Mouse (Mus musculus) adrenal gland, adult 8-10 months (tissue): Measurements from ENCODE around the gene Nostrin. TPM values are rescaled to one million over a fixed set of nuclear protein-coding genes. Genes with fewer than 3 reads are reported as not detected.

Experiments
- DNase-seq: peaks from one replicate; pipeline ENCODE4 v3.0.0; 2022
- total RNA-seq, 4 experiments: library from RNA; stranded (reverse); gene quantifications; 2 replicates each; pipeline ENCODE4 v1.2.4; 2022

Gene Nostrin
- total RNA-seq, 4 experiments from 2014 or later: 6.1 to 10.8 (median 8.8) TPM

DNA sequence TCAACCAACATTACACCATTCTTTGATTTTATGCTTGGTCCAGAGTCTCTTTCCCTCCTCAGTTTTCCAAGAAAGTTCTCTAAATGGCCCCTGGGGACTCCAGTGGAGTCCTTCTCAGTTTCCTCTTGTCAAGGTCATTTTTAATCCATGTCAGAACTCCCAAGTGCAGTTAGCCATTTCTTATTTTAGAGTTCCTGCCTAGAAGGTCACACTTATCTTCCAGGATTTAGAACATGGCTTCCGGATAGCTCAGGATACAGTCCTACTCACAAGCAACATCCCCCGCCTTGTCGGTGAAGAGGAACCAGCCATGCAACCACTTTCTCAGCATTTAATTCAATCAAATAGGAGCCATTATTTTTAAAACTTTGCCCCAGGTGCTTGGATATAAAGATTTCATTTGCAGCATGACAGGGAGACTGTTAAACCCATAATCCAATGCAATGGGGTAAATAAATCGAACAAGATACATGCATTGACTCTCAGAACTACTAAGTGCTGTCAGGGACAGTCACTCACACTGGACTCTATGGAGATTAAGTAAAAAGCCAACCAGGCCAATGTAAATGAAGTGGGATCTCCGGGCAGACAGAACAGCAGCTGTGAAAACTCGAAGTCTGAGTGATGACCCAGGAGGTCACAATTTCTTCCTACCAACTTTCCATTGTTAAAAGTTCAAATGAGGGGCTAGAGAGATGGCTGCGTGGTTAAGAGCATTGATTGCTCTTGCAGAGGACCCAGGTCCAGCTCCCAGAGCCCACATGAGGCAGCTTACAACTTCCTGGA lies 6.0 kb upstream of the Nostrin start:
- DNase-seq: no peak

DNA sequence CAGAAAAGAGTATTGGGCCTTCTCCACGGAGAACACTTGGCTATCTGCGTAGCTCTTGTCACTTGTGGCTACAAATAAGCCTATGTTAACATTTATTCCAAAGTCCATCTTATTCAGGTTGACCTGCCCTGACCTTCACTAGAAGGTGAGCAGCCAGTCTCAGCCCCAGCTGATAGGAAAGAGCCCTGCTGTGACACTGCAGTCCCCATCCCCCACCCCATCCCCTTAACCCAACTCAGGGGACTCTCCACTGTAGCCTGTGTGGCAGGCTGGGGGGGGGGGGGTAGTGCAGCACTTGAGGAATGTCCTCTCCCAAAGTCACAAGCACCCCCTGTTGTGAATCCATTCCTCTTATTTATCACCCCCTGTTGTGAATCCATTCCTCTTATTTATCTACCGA lies 3.6 kb upstream of the Nostrin start:
- DNase-seq: no peak

DNA sequence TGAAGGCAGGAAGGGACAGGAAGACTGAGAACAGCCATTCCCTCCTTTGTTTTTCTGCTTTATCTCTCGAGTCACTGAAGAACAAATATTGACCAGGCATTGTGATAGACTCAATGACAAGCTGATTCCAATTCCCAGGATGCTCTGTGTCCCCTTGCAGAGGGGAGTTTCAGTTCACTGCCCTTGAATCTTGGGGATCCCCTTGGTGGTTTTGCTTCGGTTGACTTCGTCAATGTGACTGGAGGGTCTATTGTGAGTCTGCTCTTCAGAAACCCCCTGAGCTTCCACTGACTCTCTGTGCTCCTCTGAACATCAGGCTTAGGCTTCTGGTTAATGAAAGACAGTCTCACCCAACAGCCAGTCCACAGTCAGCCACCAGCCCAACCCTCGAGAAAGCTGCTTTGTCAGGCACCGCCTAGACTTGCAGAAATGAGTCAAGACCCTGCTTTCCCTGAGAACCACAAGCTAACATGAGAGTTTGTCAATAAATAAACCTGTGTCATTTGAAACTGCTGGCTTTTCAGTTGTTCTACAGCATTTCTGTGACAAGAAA lies 3.0 kb upstream of the Nostrin start:
- no peak for DNase-seq

DNA sequence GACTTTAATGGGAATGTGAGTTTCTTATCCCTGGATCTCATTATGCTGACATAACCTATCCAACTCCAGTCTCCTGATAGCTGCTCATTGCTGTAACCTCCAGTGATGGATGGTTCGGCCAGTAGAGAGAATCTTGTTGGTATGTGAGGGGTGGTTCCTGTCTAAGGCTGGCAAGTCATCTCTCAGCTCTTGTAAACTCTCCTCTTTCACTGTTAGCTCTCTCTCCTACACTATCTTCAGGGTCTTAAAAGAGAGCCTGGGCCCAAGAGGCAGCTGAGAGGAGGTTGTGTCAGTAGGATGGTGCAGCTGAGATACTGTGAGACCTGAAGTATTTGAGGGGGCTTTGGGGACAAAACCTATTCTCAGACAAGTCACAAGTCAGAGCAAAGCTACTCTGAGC lies 1.4 kb upstream of the Nostrin start:
- no peak for DNase-seq

DNA sequence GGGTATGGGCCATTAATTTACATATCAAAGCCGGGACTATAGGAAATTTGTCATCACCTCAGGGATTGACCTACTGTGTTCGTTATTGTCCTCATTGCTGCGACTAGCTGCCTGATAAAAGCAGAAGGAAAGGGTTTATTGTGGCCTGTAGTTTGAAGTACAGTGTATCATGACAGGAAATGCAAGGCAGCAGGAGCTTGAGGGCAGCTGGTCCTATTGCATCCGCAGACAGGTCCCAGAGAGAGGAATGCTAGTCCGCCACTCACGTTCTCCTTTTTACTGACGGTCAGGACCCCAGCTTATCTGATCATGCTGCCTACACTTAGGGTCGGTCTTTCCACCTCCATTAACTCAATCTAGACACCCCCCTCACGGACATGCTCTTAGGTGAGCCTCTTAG lies 663 bp upstream of the Nostrin start:
- no peak for DNase-seq

DNA sequence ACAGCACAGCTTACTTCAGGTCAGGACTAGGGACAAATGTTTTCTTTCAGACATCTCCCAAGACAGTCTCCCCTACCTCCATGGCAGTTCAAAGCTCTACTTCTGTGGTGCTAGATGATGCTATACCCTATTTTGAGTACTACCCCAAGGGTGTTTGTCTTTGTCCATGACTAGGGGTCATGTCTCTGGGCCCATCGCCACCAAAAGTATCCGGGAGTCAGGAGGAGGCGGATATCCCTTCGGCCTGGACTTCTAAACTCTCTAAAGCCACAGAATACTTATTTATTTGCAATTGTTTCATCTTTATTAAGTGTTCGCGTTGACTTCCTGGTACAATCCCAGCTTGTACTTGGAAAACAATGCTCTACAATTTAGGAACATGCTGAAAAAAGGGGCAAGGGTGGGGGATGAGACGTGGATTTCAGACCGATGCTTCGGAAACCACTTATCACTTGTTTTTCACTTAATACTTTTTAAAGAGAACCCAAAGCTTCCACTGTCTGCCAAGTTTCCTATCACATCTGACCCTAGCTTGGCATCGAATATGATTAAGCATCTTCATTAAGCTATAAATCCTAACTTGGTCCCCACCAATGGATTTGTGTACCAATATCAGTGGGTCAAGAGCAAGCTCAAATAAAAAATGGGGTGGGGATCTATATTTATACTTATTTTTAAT lies 1.9 kb downstream of the Nostrin start:
- peak; percentile 18 for DNase-seq

DNA sequence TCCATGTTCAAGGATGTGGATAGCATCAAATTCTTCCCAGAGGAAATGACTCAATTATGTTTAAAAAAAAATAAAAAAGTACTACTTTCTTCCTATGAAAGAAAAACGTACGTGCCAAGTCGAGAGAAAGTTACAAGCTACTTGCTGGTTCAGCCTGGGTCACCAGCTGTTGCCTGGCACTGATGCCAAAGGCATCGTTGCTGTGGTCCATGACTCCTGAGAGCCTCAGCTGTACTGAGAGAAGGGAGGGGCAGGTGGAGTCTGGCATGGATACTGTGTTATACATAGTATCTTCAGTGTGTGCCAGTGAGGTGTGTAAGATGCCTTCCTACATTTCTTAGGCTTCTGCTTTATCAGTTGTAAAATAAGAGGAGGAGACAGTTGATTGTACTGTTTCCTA lies 3.2 kb downstream of the Nostrin start:
- no peak for DNase-seq

DNA sequence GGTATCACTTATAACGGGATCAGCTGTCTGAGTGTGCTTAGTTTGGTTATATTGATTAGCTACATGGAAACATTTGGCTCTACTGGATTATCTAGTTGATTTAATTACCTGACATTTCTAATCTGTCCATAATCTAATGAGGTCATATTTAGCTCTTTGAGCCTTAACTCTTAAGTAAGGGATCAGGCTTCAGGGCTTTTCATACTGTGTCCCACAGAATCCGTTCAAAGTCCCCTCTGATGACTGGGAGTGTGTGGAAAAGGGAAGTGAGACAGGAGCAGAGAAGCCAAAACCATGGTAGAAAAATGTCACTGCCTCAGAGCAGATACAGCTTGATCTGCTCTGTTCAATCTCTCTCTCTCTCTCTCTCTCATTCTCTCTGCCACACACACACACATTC lies 4.6 kb downstream of the Nostrin start:
- no peak for DNase-seq

DNA sequence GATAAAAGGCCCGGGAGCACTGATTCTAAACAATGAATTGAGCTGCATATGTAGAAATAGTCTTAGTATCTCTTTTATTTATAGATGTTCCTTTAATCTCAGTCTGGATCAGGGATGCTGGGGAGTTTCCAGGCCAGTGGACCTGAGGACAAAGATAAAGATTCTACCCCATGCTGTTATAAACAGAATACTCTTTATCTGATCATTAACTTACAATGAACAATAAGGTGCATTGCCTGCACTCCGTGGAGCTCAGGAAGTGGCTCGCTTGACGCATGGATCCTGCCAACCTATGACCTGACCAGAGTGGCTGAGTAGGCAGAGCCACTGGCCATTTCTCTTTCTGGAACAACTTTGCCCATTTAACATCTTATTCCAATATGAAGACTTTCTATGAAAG lies 5.2 kb downstream of the Nostrin start:
- DNase-seq: no peak

DNA sequence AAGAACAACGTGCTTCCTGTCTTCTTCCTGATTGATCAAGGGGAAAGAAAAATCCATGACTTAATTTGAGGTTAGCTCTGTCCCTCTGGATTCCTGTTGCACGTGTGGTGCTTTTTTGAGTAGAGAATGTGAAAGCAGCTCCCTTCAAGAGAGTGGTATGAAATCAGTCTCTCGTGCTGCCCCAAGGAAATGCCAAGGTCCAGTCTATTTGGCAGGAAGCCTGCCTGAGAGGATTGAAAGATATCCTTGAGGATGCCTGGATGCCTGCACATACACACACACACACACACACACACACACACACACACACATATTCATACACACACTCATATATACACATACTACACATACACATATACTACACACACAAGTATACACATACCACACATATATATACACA lies 13.1 kb downstream of the Nostrin start:
- peak; percentile 32 for DNase-seq

DNA sequence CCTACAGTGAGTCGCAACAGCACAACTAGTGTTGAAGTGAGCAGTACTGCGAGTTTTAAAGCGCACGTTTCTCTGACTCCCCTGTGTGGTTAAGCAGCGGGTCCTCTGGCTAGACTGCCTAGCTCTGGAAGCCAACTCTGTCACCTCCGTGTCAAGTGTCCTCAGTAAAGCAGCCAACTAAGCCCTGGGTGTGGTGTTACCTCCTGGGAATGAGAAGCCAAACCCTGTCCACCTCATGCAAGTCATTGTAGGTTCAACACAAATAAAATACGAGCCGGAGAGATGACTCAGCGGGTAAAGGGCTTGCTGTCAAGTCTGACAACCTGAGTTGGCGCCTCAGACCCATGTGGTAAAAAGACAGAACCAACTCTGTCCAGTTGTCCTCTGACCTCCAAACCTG lies 13.6 kb downstream of the Nostrin start:
- DNase-seq: no peak

DNA sequence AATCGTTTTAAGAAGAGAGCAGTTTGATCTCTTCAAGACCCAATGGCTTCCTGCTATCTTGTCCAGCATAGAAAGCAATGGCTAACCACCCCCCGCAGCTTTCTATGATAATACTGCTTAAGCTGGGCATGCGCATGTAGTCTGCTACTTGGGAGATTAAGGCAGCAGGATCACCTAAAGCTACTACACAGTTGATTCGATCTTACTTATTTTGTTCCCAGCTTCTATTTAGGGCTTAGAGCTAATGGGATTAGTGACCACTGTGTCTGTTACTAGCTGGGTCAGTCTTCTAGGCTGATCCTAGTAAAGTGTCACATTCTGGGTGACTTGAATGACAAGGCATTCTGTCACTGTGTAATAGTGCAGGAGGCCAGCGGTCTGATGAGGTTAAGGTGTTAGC lies 15.2 kb downstream of the Nostrin start:
- no peak for DNase-seq

DNA sequence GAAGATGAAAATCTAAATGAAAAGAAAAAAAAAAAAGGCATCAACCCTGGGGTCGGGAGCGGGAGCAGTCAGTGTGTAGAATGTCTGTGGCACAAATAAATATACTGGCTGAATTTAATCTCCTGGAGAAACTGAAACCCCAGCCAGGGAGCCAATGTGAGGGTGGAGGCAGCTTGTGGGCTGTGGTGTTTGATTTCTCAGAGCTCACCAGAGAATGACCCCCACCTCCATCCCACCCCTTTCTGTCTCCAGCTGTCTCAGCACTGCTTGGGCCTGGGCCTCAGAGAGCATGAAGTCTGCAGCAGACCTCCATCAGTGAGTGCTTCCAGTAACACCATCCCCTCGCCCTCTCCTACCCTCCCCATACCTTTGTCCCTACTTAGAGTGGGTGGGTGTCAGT lies 20.3 kb downstream of the Nostrin start:
- no peak for DNase-seq

DNA sequence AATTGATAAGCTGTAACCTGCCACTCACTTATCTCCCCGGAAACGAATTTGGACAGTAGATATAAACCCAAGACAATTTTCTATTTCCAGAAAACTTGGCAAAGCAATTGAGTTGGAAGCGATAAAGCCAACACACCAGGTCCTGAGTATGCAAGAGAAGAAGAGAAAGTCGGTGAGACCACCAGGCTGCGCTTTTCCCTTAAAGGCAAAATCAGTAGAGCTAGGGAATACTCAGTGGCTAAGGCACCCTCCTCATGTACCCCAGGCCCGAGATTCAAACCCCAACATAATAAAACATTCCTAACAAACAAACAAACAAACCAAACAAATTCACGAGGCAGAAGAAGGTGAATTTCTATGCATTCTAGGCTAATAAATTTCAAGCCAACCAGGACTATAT lies 20.7 kb downstream of the Nostrin start:
- no peak for DNase-seq

DNA sequence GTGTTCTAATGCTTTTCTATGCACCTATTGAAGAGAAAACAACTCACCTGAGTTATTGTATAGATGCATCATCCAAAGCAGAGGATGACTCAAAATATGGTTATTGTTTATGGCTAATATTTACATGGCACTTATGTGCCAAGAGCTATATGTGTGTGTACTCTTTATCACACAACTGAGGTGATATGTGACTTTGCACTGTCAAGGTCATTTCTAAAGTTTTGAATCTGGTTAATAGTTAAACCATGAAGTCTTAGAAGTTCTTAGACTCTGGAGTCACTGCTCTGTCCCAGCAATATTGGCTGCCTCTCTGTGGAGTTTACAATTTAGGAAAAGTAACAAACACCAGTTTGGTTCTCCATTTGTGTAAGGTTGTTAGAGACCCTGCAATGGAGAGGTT lies 23.3 kb downstream of the Nostrin start:
- no peak for DNase-seq

DNA sequence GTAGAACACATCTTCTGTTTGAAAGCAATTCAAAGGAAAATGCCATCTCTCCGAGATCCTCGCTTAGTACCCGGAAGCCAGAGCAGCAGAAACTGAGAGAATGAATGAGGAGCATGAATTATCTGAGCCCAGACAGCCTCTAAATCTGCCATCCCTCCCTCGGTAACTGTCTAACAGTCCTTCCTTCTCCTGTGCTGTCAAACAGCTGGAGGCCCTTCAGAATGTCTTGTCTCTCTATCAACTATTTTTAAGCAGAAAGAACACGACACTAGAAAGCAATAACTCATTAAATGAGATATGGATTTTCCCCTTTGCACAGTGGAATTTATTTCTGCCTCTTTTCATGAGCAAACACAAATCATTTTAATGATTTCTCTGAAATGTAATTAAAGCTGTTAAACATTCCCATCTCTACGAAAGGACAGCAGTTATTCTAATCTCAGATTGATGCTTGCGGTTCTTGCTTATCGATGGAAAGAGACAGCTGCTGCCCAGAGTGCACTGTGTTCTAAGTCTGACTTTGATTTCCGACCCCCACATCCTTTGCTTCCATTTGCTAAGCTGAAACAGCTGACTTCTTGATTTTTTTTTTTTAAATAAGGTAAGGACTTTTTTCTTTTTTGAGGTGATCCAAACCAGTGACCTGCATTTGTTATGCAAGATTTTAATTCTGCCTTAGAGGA lies 34.9 kb downstream of the Nostrin start:
- DNase-seq: no peak

DNA sequence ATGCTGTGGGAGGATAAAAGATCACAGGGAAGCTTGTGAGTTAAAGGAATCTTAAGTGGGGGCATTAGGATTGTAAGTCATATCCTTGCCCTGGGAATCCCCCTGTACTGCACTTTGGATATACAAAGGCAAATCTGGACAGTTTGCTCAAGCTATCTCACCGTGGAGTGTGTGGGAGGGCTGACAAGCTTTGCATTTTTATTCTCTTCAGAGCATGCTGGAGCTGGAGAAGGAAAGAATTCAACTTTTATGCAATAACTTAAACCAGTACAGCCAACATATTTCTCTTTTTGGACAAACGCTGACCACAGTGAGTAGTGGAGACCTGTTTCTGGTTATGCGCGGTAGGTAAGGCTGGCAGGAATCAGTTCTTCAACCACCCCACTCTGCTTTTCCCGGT lies 39.7 kb downstream of the Nostrin start:
- no peak for DNase-seq

DNA sequence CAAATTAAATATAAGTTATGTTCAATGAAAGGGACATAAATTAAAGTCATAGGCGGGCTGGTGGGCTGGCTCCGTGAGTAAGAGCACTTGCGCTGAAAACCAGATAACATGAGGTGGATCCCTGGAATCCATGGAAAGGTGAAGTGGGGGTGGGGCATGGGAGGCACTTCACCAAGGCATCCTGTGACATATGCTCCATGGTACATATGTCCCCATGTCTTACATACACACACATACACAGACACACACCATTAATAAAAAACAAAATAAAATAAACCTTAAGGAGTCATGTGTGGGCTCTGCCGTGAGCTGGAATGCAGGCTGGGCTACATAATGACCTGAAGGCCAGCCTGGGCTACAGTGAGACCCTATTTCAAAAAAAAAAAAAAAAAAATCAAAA lies 44.1 kb downstream of the Nostrin start:
- no peak for DNase-seq

DNA sequence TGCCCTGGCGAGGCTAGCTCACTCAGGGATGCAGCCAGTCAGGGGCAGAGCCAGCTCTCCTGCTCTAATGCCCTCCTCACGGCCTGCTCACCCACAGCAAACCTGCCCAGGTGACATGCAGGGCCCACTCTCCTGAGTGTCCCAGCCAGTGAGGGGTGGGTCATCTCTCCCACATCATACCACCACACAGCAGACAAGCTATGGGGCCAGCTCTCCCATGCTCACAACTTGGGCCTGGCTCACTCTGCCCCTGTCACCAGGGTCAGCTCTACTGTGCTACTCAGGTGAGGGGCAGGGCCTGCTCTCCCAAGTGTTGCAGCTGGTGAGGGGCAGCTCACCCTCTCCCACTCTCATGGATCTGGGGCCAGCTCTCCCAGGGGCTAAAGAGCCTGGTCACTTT lies 52.4 kb downstream of the Nostrin start:
- DNase-seq: no peak

DNA sequence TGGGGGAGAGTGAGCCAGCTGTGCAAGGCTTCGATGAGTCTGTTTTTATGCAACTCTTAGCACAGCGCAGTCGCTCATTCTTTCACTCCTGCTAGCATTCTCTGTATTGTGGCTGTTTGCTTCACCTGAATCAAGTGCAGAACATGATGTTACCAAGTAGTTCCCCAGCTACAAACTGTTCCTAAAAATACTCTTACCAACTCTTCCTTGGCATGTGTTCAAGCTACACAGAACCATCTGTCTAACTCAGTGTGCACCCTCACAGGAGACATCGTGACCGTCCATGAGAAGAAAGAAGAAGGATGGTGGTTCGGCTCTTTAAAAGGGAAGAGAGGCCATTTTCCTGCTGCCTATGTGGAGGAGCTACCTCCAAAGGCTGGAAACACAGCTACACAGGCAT lies 53.1 kb downstream of the Nostrin start:
- no peak for DNase-seq

DNA sequence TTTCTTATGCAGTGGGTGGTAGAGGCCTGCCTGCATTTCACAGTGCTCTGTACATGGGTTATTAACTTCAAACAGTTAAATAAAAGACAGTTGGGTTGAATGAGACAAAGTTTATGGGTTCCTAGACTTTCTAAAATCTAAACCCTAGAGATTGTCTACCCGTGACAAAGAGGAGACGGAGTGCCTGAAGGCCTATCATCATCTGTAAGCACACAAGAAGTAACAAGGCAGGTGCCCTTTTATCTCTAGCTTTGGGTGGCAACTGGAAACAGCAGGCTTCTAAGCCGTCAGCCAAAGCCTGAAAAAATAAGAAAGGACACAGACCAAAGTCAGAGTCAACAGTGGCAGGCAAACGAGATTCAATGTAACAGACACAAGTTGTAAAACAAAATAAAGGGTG lies 53.6 kb downstream of the Nostrin start:
- DNase-seq: no peak

DNA sequence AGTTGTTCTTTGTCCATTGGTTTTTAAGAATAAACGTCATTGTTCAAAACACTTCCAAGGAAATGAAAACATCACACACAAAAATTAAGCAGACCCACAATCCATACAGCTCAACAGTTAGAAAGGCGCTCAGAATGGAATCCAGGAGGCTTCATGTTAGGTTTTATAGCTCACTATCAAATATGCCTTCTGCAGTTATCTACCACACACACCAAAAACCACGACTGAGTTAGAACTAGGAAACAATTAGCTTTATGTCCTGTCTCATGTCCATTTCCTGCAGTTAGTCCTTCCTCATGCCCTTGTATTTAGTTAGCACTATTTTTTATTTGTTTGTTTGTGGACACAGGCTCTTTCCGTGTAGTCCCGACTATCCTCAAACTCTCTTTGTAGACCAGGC lies 55.5 kb downstream of the Nostrin start:
- DNase-seq: no peak

DNA sequence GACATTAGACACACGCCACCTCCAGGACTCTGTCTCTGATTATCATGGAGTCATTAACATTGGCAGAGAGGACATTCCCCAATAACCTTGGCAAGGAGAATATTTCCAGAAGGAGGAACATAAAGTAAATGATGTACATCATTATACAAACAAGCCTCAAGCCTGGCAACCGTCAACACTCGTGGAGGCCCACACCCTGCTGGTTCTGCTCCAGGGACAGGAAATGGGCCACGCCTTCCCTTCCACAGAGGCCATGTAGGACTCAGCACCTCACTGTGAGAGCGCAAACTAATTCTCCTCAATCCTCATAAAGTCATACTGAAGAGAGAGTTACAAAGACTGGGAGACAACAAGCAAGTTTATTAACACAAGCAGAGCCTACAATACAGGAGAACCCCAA lies 58.0 kb downstream of the Nostrin start:
- DNase-seq: no peak

DNA sequence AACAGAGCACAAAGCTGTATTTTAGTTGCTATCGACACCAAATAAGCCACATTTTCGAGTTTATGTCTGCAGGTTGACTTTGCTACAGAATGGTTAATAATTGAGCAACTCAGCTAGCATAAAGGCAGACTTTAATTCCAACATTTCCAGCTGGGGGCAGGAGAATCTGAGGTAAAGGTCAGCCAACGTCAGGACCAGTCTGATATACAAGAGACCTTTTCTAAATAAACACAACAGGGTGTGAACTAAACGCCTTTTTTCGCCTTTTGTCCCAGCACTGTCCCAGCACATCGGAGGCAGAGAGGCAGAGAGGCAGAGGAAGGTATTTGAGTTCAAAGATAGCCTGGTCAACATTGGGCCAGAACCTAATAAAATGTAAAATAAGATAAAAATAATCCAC lies 69.6 kb downstream of the Nostrin start:
- DNase-seq: no peak
